Mouse (Mus musculus) forelimb bud, embryonic 11.5 days (tissue): ENCODE measurements at regions not wholly inside any gene's neighbourhood (a gene's known extent, or its start where the extent isn't known, plus 50 kb on each side); places are given as distances from the start of the nearest gene placed in this dataset.

Experiments
- DNase-seq: peaks from one replicate; pipeline ENCODE4 v3.0.0-alpha.2; 2012; ENCODE audit warnings: low read depth, low spot score

- no peak for DNase-seq
Measured at GRCm38 (mm10) chr3:151351481-151352090, 86.1 kb upstream of the Adgrl4 start.

GRCm38 (mm10) chr3:151366302-151366701 lies 71.4 kb upstream of the Adgrl4 start:
- no peak for DNase-seq

GRCm38 (mm10) chr3:151366707-151367306 lies 70.9 kb upstream of the Adgrl4 start:
- DNase-seq: no peak

- DNase-seq: no peak
Measured at GRCm38 (mm10) chr3:151383326-151384019, 54.2 kb upstream of the Adgrl4 start.

DNA sequence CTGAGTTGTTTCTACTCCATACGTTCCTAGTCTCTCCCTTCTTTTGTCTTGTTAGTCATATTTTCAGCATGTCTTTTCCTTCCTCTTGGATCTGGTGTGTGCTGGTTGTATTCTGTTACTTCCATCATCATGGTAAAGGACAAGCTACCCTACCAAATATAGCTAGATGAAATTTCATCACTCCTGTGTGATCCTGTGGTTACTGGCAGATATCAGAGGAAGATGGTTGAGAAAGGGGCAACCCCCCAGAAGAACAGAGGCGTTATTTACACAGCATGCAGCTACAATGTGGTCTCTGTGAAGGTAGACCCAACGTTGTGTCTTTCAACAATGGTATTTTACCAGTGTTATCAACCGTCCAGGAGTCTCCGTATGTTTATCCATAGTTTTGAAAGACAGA lies 52.8 kb upstream of the Adgrl4 start:
- no peak for DNase-seq

- DNase-seq: no peak
Measured at GRCm38 (mm10) chr3:151386103-151386502, 51.6 kb upstream of the Adgrl4 start.
